ENCODE assay signal across 22 mouse cellular contexts in the genomic region with DNA sequence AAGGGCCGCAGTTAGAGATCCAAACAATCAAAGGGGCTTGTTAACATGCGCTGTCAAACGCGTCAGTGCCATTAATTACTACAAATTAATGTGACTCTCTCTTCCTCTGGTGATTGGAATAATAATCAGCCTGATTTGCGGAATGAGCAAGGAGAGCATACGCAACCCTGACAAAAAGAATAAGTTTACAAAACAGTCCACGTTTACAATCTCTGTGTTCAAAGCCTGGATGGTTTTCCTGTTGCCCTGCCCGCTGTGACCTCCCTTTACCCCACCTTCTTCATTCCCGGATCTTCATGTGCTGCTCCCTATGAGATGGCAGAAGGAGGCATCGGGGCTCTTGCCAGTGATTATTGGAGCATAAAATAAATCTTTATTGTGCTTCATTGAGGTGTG. TPM values are rescaled to one million over a fixed set of nuclear protein-coding genes. Genes with fewer than 3 reads are reported as not detected.
DNase-seq lines count a peak whose midpoint lies in the region; ATAC-seq lines count a peak whose summit lies in the region.
"Had no signal": no experiment of that assay in that cellular context is flagged by ENCODE, and none has a peak within 500 bp of the region (broad histone marks: within the 10 kb centered on the region; RNA-seq: fewer than 3 reads in every experiment).

No protein-coding gene starts in this region.

- peaks cover 50% of the 10 kb centered on the region for H3K4me1 ChIP-seq in forebrain, embryonic 15.5 days
- H3K4me1 ChIP-seq in liver, embryonic 11.5 days (replicated peaks; ENCODE audit: control insufficient read depth, insufficient read depth, low read length): 0 out of 2 replicates have a peak, but pooled peaks cover 5% of the 10 kb centered on the region

- under 1% methylated on average over 10 of the region's 10 CpGs for WGBS in forebrain, embryonic 15.5 days
- 16% methylated on average over 10 of the region's 10 CpGs for WGBS in liver, embryonic 11.5 days

- H3K27ac ChIP-seq in forebrain, embryonic 15.5 days (replicated peaks): no peak overlapping the region
- H3K27ac ChIP-seq in liver, embryonic 11.5 days (ENCODE audit: low read depth, low read length): no peak overlapping the region
- H3K27ac ChIP-seq: hindbrain, embryonic 12.5 days; liver, embryonic 13.5 days; lung, embryonic 15.5 days had no signal

- H3K4me3 ChIP-seq in forebrain, embryonic 15.5 days: no peak overlapping the region
- no peak overlapping the region for H3K4me3 ChIP-seq in liver, embryonic 11.5 days (ENCODE audit: low read depth, low read length)
- H3K4me3 ChIP-seq: hindbrain, embryonic 12.5 days; liver, embryonic 13.5 days; lung, embryonic 15.5 days had no signal

- peak; percentile 62 for DNase-seq in cerebellum, adult 11-12 months
- no peak for DNase-seq in cerebellum, postnatal 4 days (ENCODE audit: low spot score in 2 of 2)
- DNase-seq in Muller cell, postnatal 12 days (ENCODE audit: inconsistent ontology term): peak; percentile 82
- peak; percentile 44 to 47 for DNase-seq in cerebellum, postnatal 10 days
- no peak for DNase-seq in liver, embryonic 11.5 days (ENCODE audit: low spot score)
- no peak for DNase-seq in heart, adult 11 months
- DNase-seq: adrenal gland, adult 8-10 months; gastrocnemius, postnatal 14 days; heart, postnatal 10 days; kidney, postnatal 4 days; left cerebral cortex, postnatal 4 days; liver, embryonic 13.5 days; right cerebral cortex, postnatal 4 days; thymus, postnatal 4 days had no signal

- no peaks in the 10 kb centered on the region for H3K36me3 ChIP-seq in forebrain, embryonic 15.5 days
- H3K36me3 ChIP-seq in liver, embryonic 11.5 days (ENCODE audit: control insufficient read depth, insufficient read depth, low read length): no peaks in the 10 kb centered on the region
- H3K36me3 ChIP-seq: hindbrain, embryonic 12.5 days; liver, embryonic 13.5 days; lung, embryonic 15.5 days had no signal

- H3K4me2 ChIP-seq in forebrain, embryonic 15.5 days (replicated peaks): 0 out of 2 replicates have a peak overlapping the region, but pooled peaks have one; percentile 55
- no peak overlapping the region for H3K4me2 ChIP-seq in liver, embryonic 11.5 days
- H3K4me2 ChIP-seq: hindbrain, embryonic 12.5 days; liver, embryonic 13.5 days; lung, embryonic 15.5 days had no signal

- no peaks in the 10 kb centered on the region for H3K9me3 ChIP-seq in forebrain, embryonic 15.5 days
- no peaks in the 10 kb centered on the region for H3K9me3 ChIP-seq in liver, embryonic 11.5 days (ENCODE audit: control insufficient read depth, low read length)
- H3K9me3 ChIP-seq: hindbrain, embryonic 12.5 days; liver, embryonic 13.5 days; lung, embryonic 15.5 days had no signal

- peak; percentile 46; the same call in 1 of the 2 replicates for ATAC-seq in forebrain, embryonic 15.5 days (replicated peaks)
- ATAC-seq in liver, embryonic 11.5 days (replicated peaks; ENCODE audit: low FRiP score): no peak
- ATAC-seq in granulocyte monocyte progenitor cell, adult 5-6 weeks (replicated peaks; ENCODE audit: poor library complexity, severe bottlenecking): no peak
- ATAC-seq: inflammation-experienced regulatory T-cells, adult 6 months had no signal

- H3K27me3 ChIP-seq in forebrain, embryonic 15.5 days: peaks cover 65% of the 10 kb centered on the region
- peaks cover 79% of the 10 kb centered on the region for H3K27me3 ChIP-seq in liver, embryonic 11.5 days (replicated peaks; ENCODE audit: control insufficient read depth, insufficient read depth, low read length)

- H3K9ac ChIP-seq in forebrain, embryonic 15.5 days (replicated peaks): no peak overlapping the region
- H3K9ac ChIP-seq in liver, embryonic 11.5 days (ENCODE audit: low read depth, low read length): no peak overlapping the region
- H3K9ac ChIP-seq: hindbrain, embryonic 12.5 days; liver, embryonic 13.5 days; lung, embryonic 15.5 days had no signal

RNA-seq across cellular contexts. Expression of a gene that starts 14.1 kb away (rescaled TPM):
- polyA plus RNA-seq in forebrain, embryonic 15.5 days (2015; fragmentation: Nextera tagmentation; extraction: Ambion mirVana): 1.1 and 1.3 TPM in 2 replicates
- polyA plus RNA-seq in liver, embryonic 11.5 days (2014; fragmentation: Nextera tagmentation; extraction: Ambion mirVana): not detected in 2 replicates
- not detected in 2 replicates for total RNA-seq in granulocyte monocyte progenitor cell, adult 5-6 weeks (2014; fragmentation: Nextera tagmentation)
- not detected in 2 replicates for total RNA-seq in granulocyte monocyte progenitor cell, adult 5-6 weeks (2017)
- total RNA-seq: adrenal gland, adult 8-10 months; common myeloid progenitor, adult 5-6 weeks; gastrocnemius, postnatal 14 days; heart, postnatal 10 days; megakaryocyte progenitor cell, adult 5-6 weeks had no signal
- polyA plus RNA-seq: inflammation-experienced regulatory T-cells, adult 6 months; kidney, embryonic 14.5 days; liver, embryonic 13.5 days; lung, embryonic 15.5 days had no signal

Comparison
In these comparisons a context has a peak if more than half of its experiments do, and no peak if none do; other contexts are left out.
1. DNase-seq: peak in cerebellum, adult 11-12 months (single experiment), Muller cell, postnatal 12 days (single experiment) and cerebellum, postnatal 10 days (2 of 2); none in cerebellum, postnatal 4 days (0 of 2), liver, embryonic 11.5 days (single experiment) and heart, adult 11 months (single experiment).